Comparison of ENCODE assay signal across 9 mouse cellular contexts in genomic region chr15:93251553-93252250, GRCm38 (mm10). TPM values are rescaled to one million over a fixed set of nuclear protein-coding genes. Genes with fewer than 3 reads are reported as not detected.
DNase-seq lines count a peak whose midpoint lies in the region; TF ChIP-seq lines count a peak whose summit lies in the region.
"Had no signal": no experiment of that assay in that cellular context is flagged by ENCODE, and none has a peak within 500 bp of the region (broad histone marks: within the 10 kb centered on the region; RNA-seq: fewer than 3 reads in every experiment).

No protein-coding gene starts in this region.

- TF ChIP-seq POLR2A in lung, adult 2 months (IDR thresholded peaks at IDR 0.05; ENCODE audit: borderline replicate concordance, extremely low read depth, low read depth, low read length): no peak

- peak; percentile 46 for TF ChIP-seq CTCF in left cerebral cortex, adult 2 months (IDR thresholded peaks at IDR 0.05)
- 0 out of 2 replicates have a peak, but pooled peaks have one; percentile 19 for TF ChIP-seq CTCF in lung, adult 2 months (IDR thresholded peaks at IDR 0.05; ENCODE audit: insufficient read depth, low read length)

- no peaks in the 10 kb centered on the region; the same call in 1 of the 2 replicates for H3K4me1 ChIP-seq in lung, adult 2 months (ENCODE audit: control insufficient read depth, insufficient read depth, low read length)

- H3K27ac ChIP-seq in left cerebral cortex, adult 2 months: peak overlapping the region; percentile 29; the same call in 1 of the 2 replicates
- H3K27ac ChIP-seq: limb, embryonic 13.5 days had no signal

- DNase-seq in adrenal gland, postnatal 14 days: peak; percentile 30
- no peak for DNase-seq in adrenal gland, adult 2 months
- DNase-seq in left cerebral cortex, adult 2 months (ENCODE audit: extremely low spot score in 1 of 2, low spot score in 2 of 2): peak in 1 of 2 experiments; percentile 28
- no peak for DNase-seq in left cerebral cortex, adult 8-10 months (ENCODE audit: low spot score in 2 of 2)
- peak; percentile 61 for DNase-seq in heart, adult 8-10 months (ENCODE audit: low spot score)
- no peak for DNase-seq in lung, adult 2 months
- no peak for DNase-seq in ovary, postnatal 14 days (ENCODE audit: low spot score)
- no peak for DNase-seq in adrenal gland, postnatal 36 days

- 40% methylated on average over 13 of the region's 13 CpGs for WGBS in lung, adult 2 months

- H3K4me3 ChIP-seq in left cerebral cortex, adult 2 months: no peak overlapping the region
- H3K4me3 ChIP-seq in lung, adult 2 months (replicated peaks; ENCODE audit: extremely low read depth, low read depth, low read length): peak overlapping the region; percentile 1
- H3K4me3 ChIP-seq: limb, embryonic 13.5 days had no signal

- intact Hi-C loops in left cerebral cortex, adult 2 months (cut with DNase I): no loop called here

RNA-seq across cellular contexts. Expression of gene Gxylt1, which starts 23.3 kb away (rescaled TPM):
- 33.7 and 36.4 TPM in 2 replicates for total RNA-seq in adrenal gland, postnatal 14 days (2021)
- total RNA-seq in adrenal gland, adult 2 months (2021): 10 to 100 TPM; 22.5 to 46.4 TPM
- 1.2 and 2.2 TPM in 2 replicates for polyA plus RNA-seq in adrenal gland, adult 2 months (2012; rRNA removed)
- 10 to 100 TPM; 13.3 to 13.4 TPM for total RNA-seq in left cerebral cortex, adult 2 months (2021)
- total RNA-seq in left cerebral cortex, adult 8-10 months (2022): 10 to 100 TPM; 13.1 to 15.5 (median 13.9) TPM
- total RNA-seq in heart, adult 8-10 months (2022): 10 to 100 TPM in 3 of 4 experiments, 1 to 10 TPM in 1; 9.5 to 12.4 (median 11.0) TPM
- 3.8 and 6.8 TPM in 2 replicates for polyA plus RNA-seq in lung, adult 2 months (2012; rRNA removed)
- total RNA-seq in adrenal gland, postnatal 36 days (2021): 10 to 100 TPM; 32.9 to 34.2 TPM

Comparison
In these comparisons a context has a peak if more than half of its experiments do, and no peak if none do; other contexts are left out.
1. DNase-seq: peak in adrenal gland, postnatal 14 days (single experiment) and heart, adult 8-10 months (single experiment); none in adrenal gland, adult 2 months (single experiment), left cerebral cortex, adult 8-10 months (0 of 2), lung, adult 2 months (single experiment), ovary, postnatal 14 days (single experiment) and adrenal gland, postnatal 36 days (0 of 2).